Mouse (Mus musculus): ENCODE data around the gene Brat1.

DNA sequence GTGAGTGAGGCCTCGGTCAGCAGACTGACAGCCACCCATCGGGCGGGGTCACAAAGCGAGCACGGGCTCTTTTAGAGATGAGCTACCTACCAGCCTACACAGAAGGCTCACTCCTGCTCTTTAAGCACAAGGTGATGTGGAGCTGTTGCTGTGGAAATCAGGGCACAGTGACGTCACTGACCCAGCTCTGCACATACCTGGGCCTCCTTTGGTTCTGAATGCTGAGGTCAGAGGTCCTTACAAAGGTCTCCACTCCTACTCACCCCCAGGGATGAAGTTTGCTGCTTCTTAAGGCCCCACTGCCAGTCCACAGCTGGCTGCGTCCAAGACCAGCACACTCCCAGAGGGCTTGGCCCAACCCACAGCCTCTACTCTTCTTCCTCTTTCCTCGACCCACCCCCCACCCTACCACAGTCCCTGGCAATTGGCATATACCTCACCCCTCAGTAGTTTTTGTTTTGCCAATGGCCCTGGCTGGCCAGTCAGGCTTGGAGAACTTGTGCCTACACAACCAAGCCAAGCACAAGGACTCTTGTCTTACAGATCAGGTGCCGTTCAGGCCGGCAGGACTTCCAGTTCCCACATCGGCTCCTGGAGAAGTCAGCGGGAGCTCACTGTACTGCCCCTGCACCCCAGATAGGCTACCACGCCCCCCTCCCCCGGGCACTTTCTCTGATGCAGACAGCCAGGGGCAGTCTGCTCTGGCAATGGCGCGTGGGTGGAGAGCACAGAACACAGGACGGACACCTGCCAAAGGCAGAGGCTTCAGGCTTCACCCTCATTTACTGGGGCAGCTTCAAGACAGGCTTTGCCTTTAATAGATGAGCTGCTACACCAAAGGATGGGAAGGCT lies 41.8 kb upstream of the Brat1 start:
- no peak for TF ChIP-seq TAL1 (IDR thresholded peaks at IDR 0.05; ENCODE audit: low read length)
- no peak for TF ChIP-seq GATA1 (IDR thresholded peaks at IDR 0.05; ENCODE audit: low read length)
